Mouse (Mus musculus) kidney, adult 18-20 months (tissue): ENCODE data around the gene Ccr7.

Experiments
- DNase-seq: peaks from one replicate; pipeline ENCODE4 v3.0.0; 2021

Gene Ccr7

DNA sequence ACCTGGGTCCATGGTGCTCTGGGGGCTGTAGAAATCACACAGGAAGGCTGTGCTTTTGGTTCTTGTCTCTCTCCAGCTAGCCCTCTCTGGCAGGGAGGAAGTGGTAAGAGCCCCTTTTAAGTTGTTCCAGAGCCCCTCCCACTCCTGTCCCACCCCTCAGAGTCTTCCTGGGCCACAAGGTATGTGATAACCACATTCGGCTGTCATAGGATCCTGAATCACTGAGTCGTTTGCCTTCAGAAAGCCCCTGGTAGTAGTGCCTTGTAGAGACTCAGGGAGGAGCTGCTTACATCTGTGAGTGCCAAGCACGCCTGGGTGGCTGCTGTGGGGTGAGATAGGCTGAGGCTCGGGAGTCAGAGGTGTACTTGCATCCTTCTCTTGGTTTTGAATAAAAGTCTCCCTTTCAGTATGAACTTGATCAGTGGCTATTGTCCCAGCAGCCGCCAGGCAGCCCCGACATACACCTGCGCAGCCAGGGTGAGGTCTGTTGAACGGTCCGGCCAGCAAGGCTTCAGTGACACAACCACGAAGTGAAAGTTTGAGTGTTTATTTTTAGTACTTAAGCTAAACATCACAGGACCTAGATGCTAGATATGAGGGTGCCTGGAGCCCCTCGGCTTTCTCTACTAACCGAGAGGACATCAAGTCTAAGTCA lies at the start of gene Ccr7:
Ccr7 (minus strand) TSS at position 91 of the 655 bp plus-strand sequence.
- DNase-seq, result no peak

DNA sequence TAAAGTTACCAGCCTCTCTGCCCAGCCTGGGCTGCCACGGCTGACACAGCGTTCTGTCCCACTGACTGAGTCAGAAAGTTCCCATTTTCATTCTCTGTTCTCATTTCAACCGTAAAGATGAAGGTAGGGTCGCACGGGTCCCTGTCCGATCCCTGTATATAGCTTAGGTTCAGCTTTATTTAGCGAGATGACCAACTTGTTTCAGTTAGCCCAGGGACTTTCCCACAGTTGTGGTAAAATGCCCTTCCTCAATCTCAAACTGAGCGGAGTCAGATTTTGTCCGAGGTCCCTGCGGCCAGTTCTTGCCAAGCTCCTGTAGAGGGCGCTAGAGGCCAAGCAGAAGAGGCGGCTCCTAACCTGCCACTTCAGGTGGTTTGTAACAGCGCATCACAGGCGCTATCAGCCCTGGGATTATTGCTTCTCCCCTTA lies 34.3 kb upstream of the Ccr7 start:
- DNase-seq, result peak; percentile 64

DNA sequence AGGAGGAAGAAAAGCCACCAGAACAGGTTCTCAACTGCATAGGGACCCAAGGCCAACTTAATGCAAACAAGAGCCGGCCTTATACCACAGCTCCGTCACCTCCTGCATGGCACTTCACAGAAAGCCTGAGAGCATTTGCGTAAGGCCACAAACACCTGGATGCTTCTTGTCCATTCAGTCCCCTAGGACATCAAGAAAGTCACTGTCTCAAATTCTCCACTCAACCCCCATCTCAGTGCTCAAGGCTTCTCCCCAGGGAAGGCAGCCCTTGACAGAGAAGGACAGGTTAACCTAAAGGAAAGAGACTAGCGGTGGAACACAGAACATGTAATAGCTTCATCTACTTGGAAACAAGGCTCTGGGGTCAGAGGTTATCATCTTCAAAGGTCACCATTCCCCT lies 32.5 kb upstream of the Ccr7 start:
- DNase-seq, result no peak

DNA sequence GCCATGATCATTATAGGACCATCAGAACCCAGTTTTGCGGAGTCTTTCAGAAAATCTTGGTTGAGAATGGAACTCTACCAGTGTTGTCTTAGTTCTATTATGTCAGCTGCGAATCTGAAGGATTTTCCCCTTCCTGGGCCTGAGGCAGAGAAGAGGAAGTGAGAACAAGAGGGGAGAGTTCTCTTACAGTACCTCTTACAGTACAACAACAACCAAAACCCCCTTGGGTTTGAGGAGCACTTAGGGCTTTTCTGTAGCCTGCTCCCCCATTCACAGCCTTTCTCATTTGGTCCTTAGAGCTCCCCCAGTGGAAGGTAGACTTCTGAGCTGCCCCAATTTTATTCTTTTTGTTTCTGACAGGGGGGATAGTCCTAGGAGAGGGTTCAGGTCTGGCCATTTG lies 32.0 kb upstream of the Ccr7 start:
- DNase-seq, result no peak

DNA sequence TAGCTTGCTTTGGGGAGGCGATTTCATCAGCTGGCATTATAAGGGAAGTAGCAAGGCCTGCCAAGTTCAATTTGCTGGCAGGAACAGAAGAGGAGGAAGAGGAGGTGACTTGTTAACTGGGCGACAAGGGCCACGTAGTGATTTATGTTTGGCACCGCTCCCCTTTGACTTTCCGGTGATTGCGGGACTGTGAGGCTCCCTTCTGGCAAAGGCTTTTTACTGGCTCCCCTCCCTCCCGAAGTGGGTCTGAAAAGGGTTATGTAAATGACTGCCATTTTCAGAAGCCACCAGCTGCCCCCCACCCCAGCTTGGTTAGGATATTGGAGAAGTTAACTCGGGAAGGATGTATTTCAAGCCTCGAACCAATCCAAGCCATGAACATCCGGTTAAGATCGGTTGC lies 27.7 kb upstream of the Ccr7 start:
- no peak for DNase-seq

DNA sequence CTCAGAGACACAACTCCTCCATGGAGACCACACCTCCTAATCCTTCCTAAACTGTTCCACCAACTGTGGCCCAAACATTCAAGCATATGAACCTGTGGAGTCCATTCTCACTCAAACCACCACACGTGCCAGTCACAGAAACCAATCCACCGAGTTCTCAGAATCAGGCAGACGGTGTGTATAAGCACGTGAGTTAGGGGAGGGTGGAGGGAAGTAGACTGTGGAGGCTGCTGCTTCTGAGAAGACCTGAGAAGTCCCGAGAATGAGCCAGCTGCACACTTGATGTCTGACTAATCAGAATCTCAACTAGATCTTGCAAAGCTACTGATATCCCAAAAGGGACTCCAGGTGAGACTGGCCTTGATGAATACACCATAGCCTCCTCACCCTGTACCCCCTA lies 25.2 kb upstream of the Ccr7 start:
- no peak for DNase-seq

DNA sequence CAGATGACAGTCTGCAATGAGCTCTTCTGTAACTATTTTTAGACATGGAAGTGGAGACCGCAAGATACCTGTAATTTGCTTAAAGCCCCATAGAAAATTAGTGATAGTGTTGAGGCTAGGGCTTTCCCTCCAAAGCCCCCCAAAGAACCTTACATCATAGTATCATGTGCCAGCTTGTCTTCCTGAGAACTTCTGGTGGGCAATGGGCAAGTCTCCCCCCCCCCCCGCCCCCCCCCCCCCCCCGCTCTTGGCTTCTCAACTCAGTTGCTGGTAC lies 23.0 kb upstream of the Ccr7 start:
- DNase-seq, result no peak

DNA sequence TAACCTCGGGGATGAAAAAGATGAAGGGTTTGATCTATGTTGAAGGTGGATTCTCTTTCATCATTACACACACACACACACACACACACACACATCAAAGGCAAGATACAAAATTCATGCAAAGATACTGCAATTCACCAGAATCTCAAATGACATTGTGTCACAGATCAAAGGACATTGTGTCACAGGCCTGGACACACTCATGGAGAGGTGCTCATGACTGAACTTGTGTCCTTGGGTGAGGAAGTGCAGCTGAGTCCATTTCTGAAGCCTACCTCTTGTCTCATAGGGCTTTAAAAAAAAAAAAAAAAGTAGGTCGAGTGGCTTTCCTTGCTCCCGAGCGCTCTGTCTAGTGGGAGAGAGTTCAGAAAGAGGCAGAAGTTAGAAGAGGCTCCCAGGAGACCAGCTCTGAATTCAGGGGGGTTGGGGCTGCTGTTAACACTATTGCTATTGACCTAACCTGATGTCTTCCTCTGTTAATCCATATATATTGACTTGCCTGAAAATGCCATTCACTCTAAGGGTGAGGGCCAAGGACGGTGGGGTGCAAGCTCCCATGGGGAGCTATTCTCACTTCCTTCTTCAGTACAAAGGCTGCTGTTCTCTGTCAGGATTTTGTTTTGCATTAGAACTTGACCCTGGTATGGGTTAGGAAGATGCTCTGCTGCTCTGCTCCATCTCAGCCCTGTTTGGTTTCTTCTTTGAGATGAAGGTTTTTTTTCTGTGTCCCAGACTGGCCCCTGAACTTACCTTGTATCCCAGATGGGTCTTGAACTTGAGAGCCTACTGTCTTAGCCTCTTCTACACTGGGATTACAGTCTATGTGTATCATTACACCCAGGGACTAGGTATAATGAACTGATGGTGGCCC lies 22.4 kb upstream of the Ccr7 start:
- DNase-seq, result no peak

DNA sequence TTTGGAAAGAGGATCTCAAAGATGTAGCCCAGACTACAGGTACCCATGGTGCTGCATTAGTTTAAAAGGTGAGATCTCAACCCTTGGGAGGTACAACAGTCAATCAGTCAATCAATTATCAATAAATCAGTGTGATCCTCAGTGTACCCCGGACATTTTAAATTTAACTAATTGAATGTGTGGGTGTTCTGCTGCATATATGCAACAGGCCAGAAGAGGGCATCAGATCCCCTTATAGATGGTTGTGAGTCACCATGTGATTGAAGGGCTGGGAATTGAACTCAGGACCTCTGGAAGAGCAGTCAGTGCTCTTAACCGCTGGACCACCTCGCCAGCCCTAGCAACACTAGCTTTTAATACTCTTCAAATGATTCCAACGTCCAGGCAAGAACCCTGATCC lies 17.1 kb upstream of the Ccr7 start:
- no peak for DNase-seq

DNA sequence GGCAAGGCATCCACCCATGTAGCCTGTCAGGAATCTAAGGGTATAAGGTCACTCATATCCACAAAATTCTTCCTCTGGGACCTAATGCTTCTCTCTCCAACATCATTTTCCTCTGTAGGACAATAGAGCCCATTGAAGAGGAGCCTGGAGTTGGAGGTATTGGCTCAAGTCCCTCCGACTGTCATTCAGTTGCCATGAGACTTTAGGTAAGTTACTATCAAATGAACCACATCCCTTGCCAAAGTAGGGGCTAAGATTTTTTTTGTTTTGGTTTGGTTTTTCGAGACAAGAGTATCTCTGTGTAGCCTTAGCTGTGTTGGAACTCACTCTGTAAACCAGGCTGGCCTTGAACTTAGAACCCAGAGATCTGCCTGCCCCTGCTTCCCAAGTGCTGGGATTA lies 16.6 kb upstream of the Ccr7 start:
- no peak for DNase-seq

DNA sequence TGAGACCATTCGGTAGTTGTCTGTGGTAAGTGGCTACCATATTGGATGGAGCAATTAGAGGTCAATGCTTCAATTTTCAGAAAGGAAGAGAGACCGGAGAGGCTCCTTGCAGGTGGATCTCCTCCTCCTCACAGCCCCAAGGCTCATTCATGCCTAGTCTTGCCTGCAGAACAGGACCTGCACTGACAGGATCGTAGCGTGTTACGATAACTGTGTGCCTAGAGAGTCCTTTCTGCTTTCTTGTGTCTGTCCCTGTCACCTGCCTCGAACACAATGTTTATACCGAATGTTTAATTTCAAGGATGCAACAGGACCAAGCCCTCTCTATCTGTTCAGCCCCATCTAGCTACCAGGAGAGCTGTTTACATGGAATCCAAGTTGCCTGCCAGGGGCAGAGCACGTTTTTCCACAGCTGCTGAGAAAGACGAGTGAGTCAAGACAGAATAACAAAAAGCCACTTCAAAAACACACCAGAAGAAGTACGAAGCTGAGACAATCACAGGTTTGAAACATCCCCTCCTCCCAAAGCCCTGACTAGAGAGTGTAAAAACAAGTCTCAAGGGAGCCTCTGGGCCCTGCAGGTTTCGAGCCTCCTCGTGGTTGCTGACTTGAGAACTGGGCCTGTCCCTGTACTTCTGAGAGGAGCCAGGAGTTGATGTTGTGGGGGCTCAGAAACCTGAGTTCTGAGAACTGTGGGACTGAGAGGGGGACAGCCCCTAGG lies 15.8 kb upstream of the Ccr7 start:
- DNase-seq, result no peak

DNA sequence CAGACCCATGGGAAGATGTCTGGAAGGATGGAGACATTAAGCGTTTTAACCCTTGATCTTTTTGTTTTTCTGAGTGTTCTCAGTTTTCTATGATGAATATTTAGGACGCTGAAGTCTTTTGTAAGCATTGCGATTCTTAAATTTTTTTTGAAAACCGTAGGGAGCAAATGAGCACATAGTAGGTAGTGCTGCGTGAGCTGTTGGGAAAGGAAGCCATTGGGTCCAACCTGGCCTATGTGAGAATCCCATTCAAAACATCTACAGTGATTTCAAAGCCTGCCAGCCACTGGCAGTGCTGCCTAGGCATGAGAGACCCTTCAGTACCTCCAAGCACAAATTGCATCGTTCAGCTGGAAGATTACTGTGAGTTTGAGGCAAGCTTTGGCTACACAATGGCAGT lies 15.1 kb upstream of the Ccr7 start:
- no peak for DNase-seq

DNA sequence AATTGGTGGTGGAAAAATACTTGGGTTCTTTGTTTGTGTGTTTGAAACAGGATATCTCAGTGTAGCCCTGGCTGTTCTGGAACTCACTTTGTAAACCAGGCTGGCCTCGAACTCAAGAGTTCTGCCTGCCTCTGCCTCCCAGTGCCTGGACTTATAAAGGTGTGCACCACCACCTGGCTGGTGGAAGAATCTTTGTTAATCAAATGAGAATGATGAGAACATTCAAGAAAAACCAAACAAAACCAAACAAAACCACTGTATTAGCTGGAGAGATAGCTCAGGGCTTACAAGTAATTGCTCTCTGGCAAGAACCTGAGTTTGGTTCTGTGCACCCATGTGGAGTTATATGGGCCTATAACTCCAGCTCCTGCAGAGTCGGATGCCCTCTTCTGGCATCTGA lies 14.6 kb upstream of the Ccr7 start:
- DNase-seq, result no peak

DNA sequence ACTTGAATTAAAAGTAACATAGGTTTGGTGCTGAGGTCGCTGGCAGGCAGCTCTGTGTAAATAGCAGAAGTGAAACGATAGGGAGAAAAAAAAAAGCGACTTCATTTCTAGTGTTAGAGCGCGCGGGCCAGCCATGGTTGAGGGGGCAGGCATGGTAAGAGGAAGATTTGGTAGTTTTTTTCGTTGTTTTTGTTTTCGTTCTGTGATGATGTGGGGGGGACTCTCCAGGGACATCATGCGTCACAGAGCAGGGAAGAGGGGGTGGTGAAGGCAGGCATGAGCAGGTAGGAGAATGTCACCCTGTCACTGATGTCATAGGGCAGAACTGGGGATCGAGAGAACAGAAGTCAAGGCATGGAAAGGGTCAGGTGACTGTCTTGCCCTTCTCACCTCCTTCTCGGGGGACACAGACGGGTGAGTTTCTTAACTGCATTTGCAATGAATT lies 13.2 kb upstream of the Ccr7 start:
- no peak for DNase-seq

DNA sequence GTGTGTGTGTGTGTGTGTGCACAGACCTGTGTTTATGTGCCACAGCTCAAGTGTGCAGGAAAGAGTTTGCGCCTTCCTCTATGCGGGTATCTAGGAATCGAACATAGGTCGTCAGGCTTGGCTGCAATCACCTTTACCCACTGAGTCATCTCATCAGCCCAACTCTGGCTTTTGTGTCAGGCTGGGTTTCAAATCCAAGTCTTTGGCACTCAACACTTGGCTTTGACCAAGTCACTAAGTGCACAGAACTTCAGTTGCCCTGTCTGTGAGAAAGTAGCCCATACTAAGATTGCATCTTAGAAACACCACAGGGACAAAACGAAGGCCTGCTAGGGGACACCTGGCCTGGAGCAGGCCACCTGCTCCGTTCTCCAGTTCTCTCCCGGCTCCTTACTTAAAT lies 12.7 kb upstream of the Ccr7 start:
- DNase-seq, result no peak

DNA sequence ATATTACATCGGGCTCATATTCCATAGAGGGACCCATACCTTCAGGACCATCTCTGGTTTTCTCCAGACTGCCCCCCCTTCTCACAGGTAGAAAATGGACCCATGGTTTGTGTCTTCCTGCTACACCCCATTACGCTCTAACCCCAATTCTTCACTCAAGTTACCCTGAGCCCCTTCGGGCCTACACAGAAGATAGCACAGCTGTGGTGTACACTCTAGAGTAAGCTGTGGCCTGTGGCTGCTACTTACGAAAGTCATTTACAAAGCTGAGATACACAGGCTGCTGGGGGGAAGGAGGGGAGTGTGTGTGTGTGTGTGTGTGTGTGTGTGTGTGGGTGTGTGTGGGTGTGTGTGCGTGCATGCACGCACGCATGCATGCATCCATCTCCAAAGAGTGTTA lies 11.4 kb upstream of the Ccr7 start:
- DNase-seq, result no peak

DNA sequence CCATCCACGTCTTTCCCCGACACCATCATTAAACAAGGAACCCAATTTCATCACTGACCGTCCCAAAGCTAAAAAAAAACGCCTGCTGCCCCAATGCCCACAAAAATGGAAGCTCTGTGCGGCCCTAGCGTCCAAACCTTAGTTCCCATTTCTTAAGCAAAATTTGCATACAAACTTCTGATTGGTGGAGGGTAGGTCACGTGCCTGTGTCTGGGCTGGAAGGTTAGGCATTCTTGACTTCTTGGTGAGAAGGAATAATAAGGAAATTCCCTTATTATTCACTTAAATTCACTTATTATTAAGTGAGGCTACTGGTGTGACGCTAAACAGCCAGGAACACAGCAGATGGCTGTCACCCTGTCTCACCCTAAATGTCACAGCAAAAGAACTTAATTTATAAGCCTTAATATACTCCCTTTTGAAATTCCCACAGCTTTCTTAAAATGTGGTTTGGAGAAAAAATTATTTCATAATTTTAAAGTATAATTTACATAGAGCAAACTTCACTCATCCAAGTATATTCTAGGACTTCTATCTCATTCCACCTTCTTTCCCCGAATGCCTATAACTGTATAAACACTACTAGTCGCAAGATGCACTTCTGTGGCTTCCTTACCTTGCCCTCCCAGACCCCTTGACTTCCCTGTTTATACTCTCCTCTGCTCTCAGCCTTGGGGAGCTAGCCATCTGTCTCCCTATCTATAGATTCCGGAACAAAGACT lies 10.3 kb upstream of the Ccr7 start:
- DNase-seq, result no peak

DNA sequence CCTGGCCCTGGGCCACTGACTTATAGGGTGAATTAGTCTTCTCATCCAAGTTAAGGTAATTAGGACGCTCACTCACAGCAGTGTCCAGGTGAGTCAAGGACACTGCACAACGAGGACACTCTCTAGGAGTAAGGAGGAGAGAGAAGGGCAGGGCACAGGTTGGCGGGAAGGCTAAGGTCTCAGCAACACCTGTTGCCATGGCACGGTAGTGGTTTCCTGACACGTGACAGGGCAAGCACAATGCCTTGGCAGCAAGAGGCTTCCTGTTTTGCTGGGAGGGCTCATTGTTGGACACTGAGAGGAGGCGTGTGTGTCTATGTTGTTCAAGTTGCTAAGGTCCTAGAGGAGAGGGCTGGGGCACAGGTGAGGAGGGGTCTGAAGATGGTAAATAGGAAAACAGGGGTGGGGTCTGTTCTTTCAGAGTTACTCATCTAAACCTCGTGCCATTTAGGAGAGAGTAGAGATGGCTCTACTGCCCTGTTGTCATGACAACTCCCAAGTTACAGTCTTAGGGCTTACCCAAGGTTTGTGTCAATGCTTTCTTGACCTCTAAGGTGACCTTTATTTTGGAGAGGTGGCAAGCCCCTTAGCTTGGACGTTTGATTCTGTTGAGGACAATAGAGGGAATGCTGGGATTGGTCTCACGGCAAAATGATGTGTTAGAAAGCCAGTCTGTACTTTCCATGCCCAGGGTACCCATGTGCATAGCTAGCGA lies 8.3 kb upstream of the Ccr7 start:
- no peak for DNase-seq

DNA sequence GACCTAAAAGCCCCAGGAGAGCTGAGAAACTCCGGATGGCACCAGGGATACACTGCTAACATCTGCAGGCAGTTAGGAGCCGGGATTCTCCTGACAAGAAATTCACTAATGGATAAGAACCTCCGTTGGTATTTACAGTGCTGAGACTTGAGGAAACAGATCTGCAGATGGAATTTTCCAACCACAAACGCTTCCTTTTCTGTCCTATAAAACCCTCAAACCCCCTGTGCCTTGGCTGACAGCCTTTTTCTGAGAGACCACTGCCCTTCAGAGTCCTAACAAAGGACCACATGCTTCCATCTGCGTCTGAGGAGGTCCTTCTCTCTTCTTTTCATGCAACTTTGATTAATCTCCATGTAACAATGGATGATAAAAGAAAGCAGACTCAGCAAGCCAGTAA lies 6.8 kb upstream of the Ccr7 start:
- DNase-seq, result no peak

DNA sequence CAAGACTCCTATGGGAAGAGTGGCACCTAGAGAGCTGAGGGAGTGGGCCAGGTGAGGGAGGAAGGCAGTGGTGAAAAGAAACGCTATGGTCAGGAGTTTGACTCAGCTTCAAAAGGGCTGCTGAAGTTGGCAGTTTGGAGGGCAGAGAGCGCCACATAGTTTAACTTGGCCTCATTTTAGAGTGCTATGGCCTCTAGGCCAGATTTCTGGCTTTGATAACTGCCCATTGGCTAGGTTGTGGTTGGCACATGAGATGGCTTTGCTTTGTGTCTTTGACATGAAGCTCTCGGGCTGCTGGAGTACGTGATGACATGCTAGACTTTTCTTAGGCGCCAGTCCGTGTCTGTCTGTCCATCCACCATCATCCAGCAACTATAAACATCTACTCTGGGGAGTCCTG lies 5.4 kb upstream of the Ccr7 start:
- no peak for DNase-seq

DNA sequence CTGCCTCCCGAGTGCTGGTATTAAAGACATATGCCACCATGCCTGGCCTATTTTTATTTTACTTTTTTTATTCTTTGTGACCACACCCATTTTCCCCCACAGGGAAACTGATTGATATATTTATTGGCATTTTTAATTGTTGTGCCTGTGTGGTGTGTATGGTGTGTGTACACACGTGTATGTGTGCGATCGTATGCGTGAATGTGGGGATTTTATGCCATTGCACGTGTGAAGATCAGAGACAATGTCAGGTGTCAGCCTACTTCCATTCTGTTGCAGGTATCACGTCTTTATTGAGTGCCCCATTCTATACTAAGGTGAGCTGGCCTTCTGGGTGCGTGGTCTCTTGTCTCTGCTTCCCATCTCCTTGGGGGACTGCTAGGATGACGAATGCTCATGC lies 940 bp upstream of the Ccr7 start:
- DNase-seq, result no peak
